Mouse (Mus musculus) ZHBTc4 (cell line): ENCODE data around the gene Dbp.

Experiments
- DNase-seq: peaks from one replicate; pipeline ENCODE4 v3.0.0-alpha.2; 2011; ENCODE audit warnings: low read depth, low spot score

The Dbp gene

DNA sequence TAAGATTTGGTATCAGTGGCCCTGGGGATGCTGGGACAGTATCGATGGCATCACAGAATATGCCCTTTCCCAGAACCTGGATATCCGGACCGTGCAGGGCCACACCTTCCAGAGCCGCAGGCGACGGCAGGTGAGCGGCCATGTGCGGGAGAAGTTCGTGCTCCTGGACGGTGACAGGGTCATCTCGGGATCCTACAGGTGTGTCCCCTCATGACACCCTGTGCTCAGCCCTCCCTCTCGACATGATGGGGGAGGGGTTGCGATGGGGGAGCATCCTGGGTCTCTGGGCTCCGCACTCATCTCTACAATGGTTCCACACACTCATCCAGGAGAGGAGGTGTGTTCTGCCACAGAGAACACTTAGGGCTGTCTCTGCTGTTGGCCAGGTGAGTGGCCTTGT lies 18.9 kb downstream of the Dbp start:
- no peak for DNase-seq

DNA sequence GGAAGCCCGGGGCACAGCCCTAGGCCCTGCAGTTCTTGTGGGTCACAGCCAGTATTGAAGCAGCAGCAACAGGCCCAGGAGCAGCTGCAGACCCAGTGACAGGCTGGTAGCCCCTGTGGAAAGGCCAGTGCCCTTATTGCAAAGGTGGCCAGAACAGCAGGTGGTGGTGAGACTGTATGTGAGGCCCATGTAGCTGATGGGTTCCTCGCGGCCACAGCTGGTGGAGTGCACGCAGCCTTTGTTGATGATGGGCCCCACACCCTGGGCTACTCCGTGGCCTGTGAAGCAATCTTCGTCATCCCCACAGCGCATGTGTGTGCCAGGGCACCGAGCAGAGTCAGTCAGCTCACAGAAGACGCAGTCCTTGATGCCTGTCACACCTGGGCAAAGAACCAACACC lies 20.3 kb downstream of the Dbp start:
- peak; percentile 26 for DNase-seq

DNA sequence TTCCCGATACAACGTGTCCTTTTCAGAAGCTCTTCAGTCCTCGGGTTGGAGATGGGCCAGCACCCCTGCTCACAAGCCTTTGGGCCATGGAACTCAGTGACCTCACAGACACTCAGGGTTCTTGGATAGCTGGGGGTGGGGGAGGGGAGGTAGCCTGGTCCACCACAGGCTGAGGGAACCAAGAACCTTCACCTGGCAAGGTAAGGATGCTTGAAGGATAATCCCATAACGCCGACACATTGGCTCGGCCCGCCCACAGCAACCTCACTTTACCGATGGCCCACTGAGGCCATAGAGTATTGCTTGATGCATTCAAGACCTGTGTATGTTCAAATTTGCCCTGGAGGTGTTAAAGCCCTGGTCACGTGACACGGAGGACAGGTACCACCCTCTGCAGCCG lies 20.8 kb downstream of the Dbp start, which contains the start of gene Spaca4:
Gene Spaca4 (minus strand): TSS at position 101 of the 400 bp plus-strand sequence.
- DNase-seq, result peak; percentile 34

DNA sequence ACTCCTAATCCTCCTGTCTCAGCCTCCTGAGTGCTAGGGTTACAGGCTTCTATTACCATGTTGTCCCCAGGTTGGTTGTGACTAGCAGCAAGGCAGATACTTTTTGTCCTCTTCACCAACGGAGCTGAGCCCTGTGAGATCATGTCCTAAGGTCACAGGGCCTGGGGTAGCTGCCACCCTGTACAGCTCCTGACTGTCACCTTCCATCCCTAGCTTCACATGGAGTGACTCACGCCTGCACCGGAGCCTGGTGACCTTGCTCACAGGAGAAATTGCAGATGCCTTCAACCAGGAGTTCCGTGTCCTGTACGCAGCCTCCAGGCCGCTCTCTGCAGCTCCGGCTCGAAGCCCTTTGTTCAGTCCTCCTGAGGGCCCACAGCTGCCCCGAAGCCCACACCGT lies 21.5 kb downstream of the Dbp start:
- no peak for DNase-seq

DNA sequence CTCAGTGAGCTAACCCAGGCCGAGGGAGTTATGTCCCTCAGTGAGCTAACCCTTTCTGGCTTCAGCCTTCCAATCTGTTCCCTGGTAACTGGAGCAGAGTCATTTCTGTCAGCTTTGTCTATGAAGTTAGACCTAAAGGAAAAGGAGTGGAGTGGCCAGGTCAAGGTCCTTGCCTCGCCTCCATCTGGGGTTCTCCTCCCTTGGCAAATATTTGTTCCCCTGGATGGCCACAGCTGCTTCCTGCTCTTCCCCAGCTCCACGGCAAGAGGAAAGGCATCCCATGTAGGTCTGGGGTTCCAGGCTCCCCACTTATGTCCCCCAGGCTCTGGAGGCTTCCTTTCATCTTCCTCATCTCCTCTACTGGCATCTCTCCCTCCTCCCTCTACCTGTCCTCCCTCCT lies 22.7 kb downstream of the Dbp start:
- no peak for DNase-seq

DNA sequence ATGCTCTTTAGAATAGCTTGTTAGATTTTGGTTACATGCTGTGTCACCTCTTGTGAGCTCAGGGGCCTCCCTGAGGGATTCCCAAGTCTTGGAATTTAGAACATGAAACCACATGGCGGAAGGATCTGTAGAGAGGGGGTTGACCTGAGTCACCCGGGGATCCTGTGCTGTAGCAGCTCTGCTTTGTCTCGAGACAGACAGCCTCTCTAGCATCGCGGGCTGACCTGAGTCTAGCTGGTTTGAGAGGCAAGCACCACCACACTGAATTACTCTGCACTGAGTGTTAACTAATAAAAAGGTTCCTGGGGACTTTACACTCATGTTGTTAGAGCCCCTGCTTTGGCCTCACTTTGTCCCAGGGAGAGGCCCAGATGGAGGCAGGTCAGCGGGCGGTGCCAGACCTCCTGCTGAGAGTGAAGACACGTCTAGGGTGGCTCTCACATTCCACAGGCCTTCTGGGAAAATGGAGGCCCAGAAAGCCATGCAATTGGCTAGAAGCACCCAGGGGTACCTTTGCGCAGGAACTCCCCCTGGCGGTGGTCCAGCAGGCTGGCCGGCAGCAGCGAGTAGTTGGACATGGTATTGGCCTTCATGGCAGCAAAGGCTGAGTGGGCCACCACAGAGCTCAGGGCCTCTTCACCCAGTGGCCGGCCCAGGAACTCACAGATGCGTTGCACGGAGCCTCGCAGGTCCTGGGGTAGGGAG lies 26.0 kb downstream of the Dbp start:
- peak; percentile 94 for DNase-seq

DNA sequence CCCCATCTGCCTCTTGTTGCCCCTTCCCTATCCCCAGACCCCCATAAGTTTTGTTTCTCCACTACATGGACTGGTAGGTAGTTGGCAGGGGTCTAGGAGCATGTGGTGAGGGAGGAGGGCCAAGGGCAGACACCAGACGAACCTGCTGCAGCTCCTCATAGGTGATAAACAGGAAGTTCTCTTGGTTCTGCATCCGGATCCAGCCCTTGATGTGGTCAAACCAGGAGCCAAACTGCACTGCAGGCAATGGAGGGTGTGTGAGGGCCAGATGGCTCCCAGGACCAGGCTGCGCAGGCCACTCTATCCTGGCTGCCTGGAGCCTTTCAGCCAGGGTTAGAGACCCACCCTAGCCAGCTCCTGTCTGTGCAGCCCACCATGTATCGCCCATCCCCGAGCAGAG lies 28.6 kb downstream of the Dbp start:
- no peak for DNase-seq

DNA sequence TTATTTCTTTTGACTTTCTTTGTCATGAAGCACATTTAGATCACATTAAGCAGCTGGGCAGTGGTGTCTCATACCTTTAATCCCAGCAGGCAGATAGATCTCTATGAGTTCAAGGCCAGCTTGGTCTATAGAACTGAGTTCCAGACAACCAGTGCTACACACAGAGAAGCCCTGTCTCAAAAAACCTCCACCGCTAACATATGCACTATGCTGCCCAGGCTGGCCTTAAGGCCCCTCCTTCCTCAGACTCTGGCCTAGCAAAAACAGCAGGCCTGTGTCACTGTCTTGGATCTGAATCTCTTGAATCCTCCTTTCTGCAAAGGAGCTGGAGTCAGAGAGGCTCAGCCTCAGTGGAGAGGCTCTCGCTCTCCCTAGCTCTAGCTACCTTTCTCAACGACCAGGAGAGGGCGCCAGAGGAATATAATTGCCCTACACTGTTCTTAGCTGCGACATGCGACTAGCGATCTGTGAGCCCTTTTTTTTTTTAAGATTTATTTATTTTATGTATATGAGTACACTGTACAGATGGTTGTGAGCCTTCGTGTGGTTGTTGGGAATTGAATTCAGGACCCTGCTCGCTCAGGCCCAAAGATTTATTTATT lies 34.4 kb downstream of the Dbp start:
- peak; percentile 71 for DNase-seq

DNA sequence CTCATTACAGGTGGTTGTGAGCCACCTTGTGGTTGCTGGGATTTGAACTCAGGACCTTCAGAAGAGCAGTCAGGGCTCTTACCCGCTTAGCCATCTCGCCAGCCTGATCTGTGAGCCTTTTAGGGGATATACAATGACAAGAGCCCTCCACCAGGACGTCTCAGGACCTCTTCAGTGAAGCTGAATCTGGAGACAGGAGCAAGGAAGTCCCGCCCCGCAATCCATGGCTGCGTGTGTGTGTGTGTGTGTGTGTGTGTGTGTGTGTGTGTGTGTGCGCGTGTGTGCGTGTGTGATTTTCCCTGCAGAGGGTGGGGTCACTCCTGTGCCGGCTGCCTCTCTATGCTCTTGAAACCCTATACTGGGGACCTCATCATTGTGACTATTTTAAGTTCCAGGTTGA lies 34.9 kb downstream of the Dbp start:
- DNase-seq, result peak; percentile 53

DNA sequence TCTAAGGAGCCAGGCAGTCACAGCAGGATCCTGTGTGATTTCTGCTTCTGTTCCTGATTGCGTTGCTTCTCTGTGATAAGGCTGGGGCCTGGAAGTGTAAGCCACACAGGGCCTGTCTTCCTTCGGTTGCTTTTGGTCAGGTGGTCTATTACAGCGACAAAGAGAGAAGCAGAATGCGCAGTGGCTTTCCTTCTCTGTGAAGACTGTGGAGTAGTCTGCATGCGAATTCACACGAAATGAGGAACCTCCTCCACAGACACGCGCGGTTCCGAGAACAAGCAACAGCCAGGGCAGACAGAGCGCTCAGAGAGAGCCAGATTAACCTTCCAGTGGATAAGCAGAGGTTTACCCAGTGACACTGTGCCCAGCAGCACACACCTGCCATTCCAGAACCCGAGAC lies 36.4 kb downstream of the Dbp start:
- DNase-seq, result no peak

DNA sequence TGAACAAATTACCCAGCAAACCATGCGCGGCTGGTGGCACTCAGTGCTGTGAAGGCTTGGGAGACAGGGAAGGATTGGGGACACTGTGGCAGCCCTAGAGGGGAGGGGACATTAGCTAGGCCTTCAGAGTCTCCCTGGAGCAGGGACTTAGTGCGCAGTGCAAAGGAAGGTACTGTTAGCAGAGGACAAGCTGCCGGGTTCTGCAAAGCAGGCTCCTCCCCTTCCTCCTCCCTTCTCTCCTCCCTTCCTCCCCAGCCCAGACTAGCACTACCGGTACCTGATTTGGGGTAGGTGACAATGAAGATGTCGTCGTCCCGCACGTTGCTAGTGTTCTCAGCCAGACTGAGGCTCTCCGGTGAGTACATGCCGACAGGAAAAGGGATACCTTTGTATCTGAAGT lies 36.9 kb downstream of the Dbp start:
- DNase-seq, result no peak

DNA sequence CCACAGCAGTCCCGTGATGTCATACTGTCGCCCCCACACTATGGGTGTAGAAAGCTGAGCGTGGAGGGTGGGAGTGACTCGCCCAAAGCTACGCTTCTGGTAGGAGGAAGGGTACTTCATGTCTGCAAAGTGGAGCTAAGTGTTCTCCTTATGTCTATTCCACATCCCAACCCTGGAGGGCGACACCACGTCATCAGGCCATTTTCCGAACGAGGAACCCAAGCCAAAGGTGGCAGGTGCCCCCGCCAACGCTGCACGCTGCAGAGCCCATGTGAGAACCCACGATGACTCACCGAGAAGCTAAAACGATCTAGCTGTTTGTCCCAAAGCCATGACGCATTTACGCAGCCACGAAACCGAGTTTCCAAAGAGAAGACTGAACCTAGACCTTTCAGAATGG lies 37.5 kb downstream of the Dbp start:
- DNase-seq, result peak; percentile 63

DNA sequence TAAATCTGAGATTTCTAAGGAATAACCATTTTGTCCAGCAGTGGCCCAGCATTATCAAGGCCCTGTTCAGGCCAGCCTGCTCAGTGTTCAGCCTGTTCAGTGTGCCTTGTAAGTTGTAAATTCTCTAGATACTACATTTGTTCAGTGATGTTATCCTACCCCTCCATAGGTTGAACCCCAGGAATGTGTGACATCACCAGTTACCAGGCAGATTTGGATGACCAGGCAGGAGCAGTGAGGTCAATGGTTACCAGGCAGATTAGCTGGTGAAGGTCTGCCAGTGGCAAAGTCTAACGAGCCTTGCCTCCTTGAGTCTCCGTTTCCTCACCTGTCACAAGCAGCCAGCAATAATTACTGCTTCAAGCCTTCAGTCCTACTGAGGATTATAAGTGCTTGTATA lies 39.5 kb downstream of the Dbp start:
- peak; percentile 76 for DNase-seq

DNA sequence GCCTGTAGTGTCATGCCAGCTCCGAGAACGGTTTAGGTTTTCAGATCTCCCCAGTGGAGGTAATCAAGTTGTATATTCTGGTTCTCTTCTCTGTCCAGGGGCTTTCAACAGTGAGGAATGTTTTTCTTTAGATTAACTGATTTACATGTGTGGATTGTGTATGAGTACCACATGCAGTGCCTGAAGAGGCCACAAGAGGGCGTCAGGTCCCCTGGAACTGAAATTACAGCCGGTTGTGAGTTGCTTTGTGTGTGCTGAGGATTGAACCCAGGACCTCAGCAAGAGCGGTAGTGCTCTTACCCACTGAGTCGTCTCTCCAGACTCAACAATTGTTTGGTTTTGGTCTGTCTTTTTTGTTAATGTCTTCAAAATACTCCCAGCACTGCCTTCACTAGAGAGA lies 41.6 kb downstream of the Dbp start:
- peak; percentile 67 for DNase-seq

DNA sequence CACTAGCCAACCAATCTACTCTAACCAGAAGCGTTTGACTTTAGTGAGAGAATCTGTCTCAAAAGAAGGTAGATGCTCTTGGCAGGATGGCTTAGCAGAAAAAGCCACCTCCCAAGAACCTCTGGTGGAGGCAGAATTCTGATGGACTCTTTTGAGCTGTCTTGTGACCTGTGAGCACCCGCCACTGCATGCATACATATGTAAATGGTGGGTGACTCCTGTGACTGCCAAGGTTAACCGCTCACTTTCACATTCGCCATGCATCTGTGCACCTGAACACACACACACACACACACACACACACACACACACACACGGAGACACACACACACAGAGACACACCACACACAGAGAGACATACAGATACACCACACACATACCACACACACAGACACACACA lies 42.6 kb downstream of the Dbp start:
- peak; percentile 81 for DNase-seq

DNA sequence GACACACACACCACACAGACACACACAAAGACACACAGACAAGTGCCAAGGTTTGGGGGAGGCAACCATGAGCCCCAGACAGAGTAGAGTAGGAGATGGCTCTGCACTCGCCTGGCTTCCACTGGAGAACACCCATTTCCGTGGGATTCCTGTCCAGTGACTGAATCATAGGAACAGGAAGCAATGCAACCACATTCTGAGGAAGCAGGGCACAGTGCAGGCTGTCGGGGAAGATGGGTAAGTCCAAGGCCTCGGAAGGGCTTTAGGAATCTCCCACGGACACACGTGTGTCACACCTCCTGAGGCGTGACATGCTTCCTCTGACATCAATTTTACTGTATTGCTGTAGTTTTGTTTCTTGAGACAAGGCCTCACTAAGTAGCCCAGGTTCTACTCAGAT lies 43.2 kb downstream of the Dbp start:
- DNase-seq, result no peak

DNA sequence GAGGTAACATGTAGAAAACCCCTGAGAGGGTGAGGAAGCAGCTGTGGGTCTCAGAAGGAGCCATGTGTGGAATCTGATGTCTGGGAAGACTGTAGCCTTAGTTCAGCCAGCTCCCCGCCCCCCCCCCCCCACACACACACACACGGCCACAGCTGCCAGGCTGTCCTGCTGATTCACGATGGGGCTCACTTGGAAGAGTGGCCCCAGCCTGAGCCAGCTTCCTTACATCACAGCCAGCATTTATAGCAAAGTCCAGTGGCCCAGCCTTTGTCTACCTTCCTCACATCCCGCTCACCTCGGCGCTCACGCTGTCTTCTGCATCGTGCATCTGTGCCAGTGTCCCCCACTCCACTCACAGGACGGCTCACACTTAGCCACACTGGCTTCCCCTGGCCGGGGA lies 44.5 kb downstream of the Dbp start:
- DNase-seq, result no peak

DNA sequence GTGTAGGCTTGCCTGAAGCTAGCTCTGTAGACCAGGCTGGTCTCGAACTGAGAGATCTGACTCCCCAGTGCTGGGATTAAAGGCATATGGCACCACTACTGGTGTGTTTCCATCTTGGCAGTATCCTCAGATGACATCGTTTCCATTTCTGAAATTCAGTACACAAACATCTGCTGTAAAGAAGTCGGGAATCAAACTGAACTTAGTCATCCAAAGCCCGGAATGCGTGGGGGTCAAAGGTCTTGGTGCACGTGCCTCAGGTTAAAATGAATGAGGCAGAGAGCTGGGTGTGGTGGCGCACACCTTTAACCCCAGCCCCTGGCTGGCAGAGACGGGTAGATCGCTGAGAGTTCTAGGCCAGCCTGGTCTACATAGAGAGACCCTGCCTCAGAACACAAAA lies 45.3 kb downstream of the Dbp start:
- no peak for DNase-seq

DNA sequence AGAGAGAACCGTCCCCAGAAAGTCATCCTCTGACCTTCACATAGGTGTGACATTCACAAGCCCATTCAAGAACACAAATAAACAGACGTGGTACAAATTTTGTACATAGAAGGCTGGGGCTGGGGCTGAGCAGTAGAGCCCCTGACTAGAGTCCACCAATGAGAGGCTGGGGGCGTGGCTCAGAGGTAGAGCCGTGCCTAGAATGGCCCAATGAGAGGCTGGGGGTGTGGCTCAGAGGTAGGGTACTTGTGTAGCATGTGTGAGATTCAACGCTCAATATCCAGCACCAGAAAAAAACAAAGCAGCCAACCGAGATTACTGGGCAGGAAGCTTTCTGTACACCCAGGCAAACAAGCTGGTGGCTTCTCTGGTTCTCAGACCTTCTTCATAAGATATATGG lies 50.8 kb downstream of the Dbp start:
- DNase-seq, result peak; percentile 78

DNA sequence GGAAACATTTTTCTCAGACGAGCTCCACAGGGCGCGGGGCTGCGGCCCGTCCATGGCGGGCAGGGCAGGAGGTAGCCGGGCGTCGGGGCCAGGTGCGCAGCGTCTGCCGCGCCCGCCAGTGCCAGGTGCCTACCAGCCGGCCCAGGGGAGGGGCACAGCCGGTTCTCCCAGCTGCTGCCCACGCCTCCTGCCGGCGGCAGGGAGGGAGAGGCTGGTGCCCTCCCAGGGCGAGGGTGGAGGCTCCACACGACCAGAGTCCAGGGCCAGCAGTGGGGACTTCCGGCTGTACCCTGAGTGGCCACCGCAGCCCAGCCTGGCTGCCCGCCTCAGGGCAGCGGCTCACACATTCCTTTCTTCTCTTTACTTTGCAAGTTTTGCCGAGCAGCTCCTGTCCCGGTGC lies 54.5 kb downstream of the Dbp start:
- no peak for DNase-seq
